Mouse (Mus musculus) intestine, embryonic 16.5 days (tissue): ENCODE measurements around the gene Fank1. TPM values are rescaled to one million over a fixed set of nuclear protein-coding genes. Genes with fewer than 3 reads are reported as not detected.

Experiments
- ATAC-seq: fragments of 200-750 bp; cut with Nextera tagmentation; 2 replicates; pipeline ENCODE4 v1.8.0; 2017; ENCODE audit warnings: moderate TSS enrichment, moderate library complexity
- H3K27ac ChIP-seq: fragments of 300-500 bp; sonication (generic); 2 replicates; pipeline ENCODE4 v1.5.1; 2014; ENCODE audit warnings: mild to moderate bottlenecking, low read length
- H3K27me3 ChIP-seq: fragments of 300-500 bp; sonication (generic); replicated peaks from 2 replicates; pipeline ENCODE4 v1.6.1; 2014; ENCODE audit warnings: low read length, control low read depth, mixed read lengths; ENCODE audit not compliant: control insufficient read depth, insufficient read depth
- H3K36me3 ChIP-seq: fragments of 300-500 bp; sonication (generic); 2 replicates; pipeline ENCODE4 v1.6.1; 2014; ENCODE audit warnings: low read length, control low read depth; ENCODE audit not compliant: control insufficient read depth, insufficient read depth
- H3K4me1 ChIP-seq: fragments of 300-500 bp; sonication (generic); 2 replicates; pipeline ENCODE4 v1.6.1; 2014; ENCODE audit warnings: low read length, control low read depth, mixed read lengths; ENCODE audit not compliant: control insufficient read depth, insufficient read depth
- H3K4me2 ChIP-seq: fragments of 300-500 bp; sonication (generic); 2 replicates; pipeline ENCODE4 v1.6.1; 2014; ENCODE audit warnings: low read depth, low read length, control low read depth
- H3K4me3 ChIP-seq: fragments of 300-500 bp; sonication (generic); 2 replicates; pipeline ENCODE4 v1.5.1; 2014; ENCODE audit warnings: mild to moderate bottlenecking, low read length
- H3K9ac ChIP-seq: fragments of 300-500 bp; sonication (generic); 2 replicates; pipeline ENCODE4 v1.6.1; 2014; ENCODE audit warnings: low read depth, low read length
- H3K9me3 ChIP-seq: fragments of 300-500 bp; sonication (generic); 2 replicates; pipeline ENCODE4 v1.6.1; 2016; ENCODE audit warnings: low read length, control low read depth; ENCODE audit not compliant: control insufficient read depth
- WGBS: fragments of 180-500 bp; shearing (Covaris S2); extraction: QIAGEN DNeasy Blood & Tissue Kit; methylation state at CpG from one replicate; pipeline ENCODE4 v1.1.7; 2014; 5-methylcytosine and 5-hydroxymethylcytosine counted together
- polyA plus RNA-seq: library from polyadenylated mRNA; unstranded; fragments of >200 nt; fragmentation: Nextera tagmentation; extraction: Ambion mirVana; gene quantifications from 2 replicates; pipeline ENCODE4 v1.2.1, GENCODE M21; 2015

Gene Fank1
- polyA plus RNA-seq, 1 experiment from 2014 or later = 0.54 TPM

GRCm38 (mm10) chr7:133764425-133764824, 12.2 kb upstream of the Fank1 start:
- Histone ChIP-seq H3K27me3 (no peaks in the 10 kb centered on the region), H3K27ac (peak overlapping the region; percentile 83), H3K9me3 (no peaks in the 10 kb centered on the region), H3K4me1 (peaks cover 12% of the 10 kb centered on the region), H3K4me3 (no peak overlapping the region), H3K36me3 (no peaks in the 10 kb centered on the region), H3K9ac (peak overlapping the region; percentile 15; the same call in 1 of the 2 replicates), H3K4me2 (peak overlapping the region; percentile 27)
- 54% methylated on average over 2 of the region's 2 CpGs for WGBS
- ATAC-seq = peak; percentile 85

GRCm38 (mm10) chr7:133765240-133765848, 11.3 kb upstream of the Fank1 start:
- Histone ChIP-seq H3K4me3 (no peak overlapping the region), H3K36me3 (no peaks in the 10 kb centered on the region), H3K27ac (0 out of 2 replicates have a peak overlapping the region, but pooled peaks have one; percentile 83), H3K4me2 (no peak overlapping the region), H3K9me3 (no peaks in the 10 kb centered on the region), H3K27me3 (no peaks in the 10 kb centered on the region), H3K4me1 (peaks cover 8% of the 10 kb centered on the region), H3K9ac (no peak overlapping the region)
- 77% methylated on average over 10 of the region's 10 CpGs for WGBS
- ATAC-seq = no peak

GRCm38 (mm10) chr7:133765849-133766243, 10.8 kb upstream of the Fank1 start:
- H3K27me3 ChIP-seq = no peaks in the 10 kb centered on the region
- peaks cover 8% of the 10 kb centered on the region for H3K4me1 ChIP-seq
- H3K4me3 ChIP-seq = no peak overlapping the region
- no peak overlapping the region for H3K4me2 ChIP-seq
- WGBS = 87% methylated on average over 13 of the region's 13 CpGs
- no peak overlapping the region for H3K9ac ChIP-seq
- ATAC-seq = no peak
- no peak overlapping the region for H3K27ac ChIP-seq
- H3K9me3 ChIP-seq = no peaks in the 10 kb centered on the region
- H3K36me3 ChIP-seq = no peaks in the 10 kb centered on the region

GRCm38 (mm10) chr7:133768027-133768426, 8.6 kb upstream of the Fank1 start:
- Histone ChIP-seq H3K4me3 (no peak overlapping the region), H3K27ac (no peak overlapping the region), H3K36me3 (no peaks in the 10 kb centered on the region), H3K9me3 (no peaks in the 10 kb centered on the region), H3K9ac (no peak overlapping the region), H3K4me2 (no peak overlapping the region), H3K4me1 (peaks cover 5% of the 10 kb centered on the region), H3K27me3 (no peaks in the 10 kb centered on the region)
- ATAC-seq = no peak
- 76% methylated on average over 4 of the region's 4 CpGs for WGBS

GRCm38 (mm10) chr7:133768517-133768916, 8.1 kb upstream of the Fank1 start:
- 49% methylated on average over 5 of the region's 5 CpGs for WGBS
- Histone ChIP-seq H3K4me1 (peaks cover 4% of the 10 kb centered on the region; the same call in 1 of the 2 replicates), H3K36me3 (no peaks in the 10 kb centered on the region), H3K4me3 (no peak overlapping the region), H3K4me2 (no peak overlapping the region), H3K9me3 (no peaks in the 10 kb centered on the region), H3K27ac (0 out of 2 replicates have a peak overlapping the region, but pooled peaks have one; percentile 25), H3K27me3 (no peaks in the 10 kb centered on the region), H3K9ac (no peak overlapping the region)
- peak; percentile 45; the same call in 1 of the 2 replicates for ATAC-seq

- no peaks in the 10 kb centered on the region for H3K36me3 ChIP-seq
- H3K4me3 ChIP-seq = peak overlapping the region; percentile 71
- H3K4me2 ChIP-seq = peak overlapping the region; percentile 73; the same call in 1 of the 2 replicates
- H3K4me1 ChIP-seq = peaks cover 10% of the 10 kb centered on the region; the same call in 1 of the 2 replicates
- WGBS = 43% methylated on average over 5 of the region's 5 CpGs
- peak overlapping the region; percentile 82; the same call in 1 of the 2 replicates for H3K9ac ChIP-seq
- no peaks in the 10 kb centered on the region for H3K27me3 ChIP-seq
- H3K9me3 ChIP-seq = no peaks in the 10 kb centered on the region
- no peak overlapping the region for H3K27ac ChIP-seq
- no peak for ATAC-seq
Observed at GRCm38 (mm10) chr7:133775179-133775578, 1.5 kb upstream of the Fank1 start.

- Histone ChIP-seq H3K27me3 (no peaks in the 10 kb centered on the region), H3K4me3 (peak overlapping the region; percentile 71), H3K4me1 (peaks cover 16% of the 10 kb centered on the region; the same call in 1 of the 2 replicates), H3K4me2 (peak overlapping the region; percentile 73), H3K27ac (peak overlapping the region; percentile 75), H3K36me3 (no peaks in the 10 kb centered on the region), H3K9ac (peak overlapping the region; percentile 82), H3K9me3 (no peaks in the 10 kb centered on the region)
- peak; percentile 18 for ATAC-seq
- WGBS = 4% methylated on average over 37 of the region's 38 CpGs
Observed at GRCm38 (mm10) chr7:133775796-133776625, 650 bp upstream of the Fank1 start.

- peak overlapping the region; percentile 15; the same call in 1 of the 2 replicates for H3K9ac ChIP-seq
- no peaks in the 10 kb centered on the region for H3K36me3 ChIP-seq
- peak overlapping the region; percentile 57; the same call in 1 of the 2 replicates for H3K27ac ChIP-seq
- no peaks in the 10 kb centered on the region for H3K9me3 ChIP-seq
- H3K27me3 ChIP-seq = no peaks in the 10 kb centered on the region
- WGBS = 37% methylated on average over 6 of the region's 6 CpGs
- no peak for ATAC-seq
- peak overlapping the region; percentile 22 for H3K4me3 ChIP-seq
- H3K4me2 ChIP-seq = peak overlapping the region; percentile 34; the same call in 1 of the 2 replicates
- H3K4me1 ChIP-seq = peaks cover 19% of the 10 kb centered on the region; the same call in 1 of the 2 replicates
Observed at GRCm38 (mm10) chr7:133781583-133781982, 4.9 kb downstream of the Fank1 start.

GRCm38 (mm10) chr7:133781991-133782390, 5.3 kb downstream of the Fank1 start:
- WGBS = 52% methylated on average over 6 of the region's 6 CpGs
- Histone ChIP-seq H3K4me2 (peak overlapping the region; percentile 34), H3K27me3 (no peaks in the 10 kb centered on the region), H3K9ac (peak overlapping the region; percentile 15; the same call in 1 of the 2 replicates), H3K9me3 (no peaks in the 10 kb centered on the region), H3K4me3 (peak overlapping the region; percentile 22), H3K27ac (peak overlapping the region; percentile 57; the same call in 1 of the 2 replicates), H3K36me3 (no peaks in the 10 kb centered on the region), H3K4me1 (peaks cover 19% of the 10 kb centered on the region; the same call in 1 of the 2 replicates)
- no peak for ATAC-seq
